In genomic region chr10:75704212-75705185, GRCm38 (mm10) we compare ENCODE assay signal across 8 mouse cellular contexts. TPM values are rescaled to one million over a fixed set of nuclear protein-coding genes. Genes with fewer than 3 reads are reported as not detected.
DNase-seq lines count a peak whose midpoint lies in the region; ATAC-seq lines count a peak whose summit lies in the region.

No protein-coding gene starts in this region.

- 71% methylated on average over 15 of the region's 15 CpGs for WGBS in heart, embryonic 10.5 days
- WGBS in liver, embryonic 16.5 days (ENCODE audit: insufficient replicate concordance), result 85% methylated on average over 15 of the region's 15 CpGs

- H3K27me3 ChIP-seq in heart, embryonic 10.5 days (ENCODE audit: insufficient read depth, poor library complexity, severe bottlenecking), result no peaks in the 10 kb centered on the region
- no peaks in the 10 kb centered on the region for H3K27me3 ChIP-seq in liver, embryonic 16.5 days (ENCODE audit: control insufficient read depth, insufficient read depth, low read depth, low read length)

- ATAC-seq in liver, embryonic 16.5 days (ENCODE audit: low read depth), result no peak
- no peak for ATAC-seq in activated CD4-positive, CD25-positive, alpha-beta regulatory T cell, adult 4 months

- 0 out of 2 replicates have a peak overlapping the region, but pooled peaks have one; percentile 3 for H3K9ac ChIP-seq in liver, embryonic 16.5 days (ENCODE audit: low read depth, low read length)

- peaks cover 6% of the 10 kb centered on the region for H3K4me1 ChIP-seq in heart, embryonic 10.5 days
- peaks cover 47% of the 10 kb centered on the region for H3K4me1 ChIP-seq in liver, embryonic 16.5 days (ENCODE audit: control insufficient read depth, low read depth, low read length)

- no peak overlapping the region for H3K4me2 ChIP-seq in liver, embryonic 16.5 days (ENCODE audit: low read depth, low read length)

- DNase-seq in heart, adult 11 months, result peak; percentile 99
- no peak for DNase-seq in heart, embryonic 10.5 days (ENCODE audit: low spot score)
- peak; percentile 97 to 98 for DNase-seq in cerebellum, postnatal 25 days
- peak; percentile 76 to 84 for DNase-seq in gastrocnemius, postnatal 36 days
- DNase-seq in kidney, postnatal 25 days, result peak; percentile 60 to 80
- peak; percentile 61 for DNase-seq in retina, postnatal 1 day

- no peak overlapping the region for H3K27ac ChIP-seq in heart, embryonic 10.5 days
- peak overlapping the region; percentile 92 for H3K27ac ChIP-seq in liver, embryonic 16.5 days (ENCODE audit: low read length)

- H3K4me3 ChIP-seq in heart, embryonic 10.5 days, result no peak overlapping the region
- no peak overlapping the region for H3K4me3 ChIP-seq in liver, embryonic 16.5 days (ENCODE audit: low read depth, low read length)

- H3K36me3 ChIP-seq in heart, embryonic 10.5 days, result peaks cover 37% of the 10 kb centered on the region
- no peaks in the 10 kb centered on the region; the same call in 1 of the 2 replicates for H3K36me3 ChIP-seq in liver, embryonic 16.5 days (ENCODE audit: control insufficient read depth, insufficient read depth)

- intact Hi-C loops in gastrocnemius, postnatal 36 days (cut with DNase I), result loop anchor here (5.0 kb wide), 1 partner anchor 67 kb away; no protein-coding TSS in a partner anchor

- H3K9me3 ChIP-seq in heart, embryonic 10.5 days, result no peaks in the 10 kb centered on the region
- H3K9me3 ChIP-seq in liver, embryonic 16.5 days (replicated peaks; ENCODE audit: control insufficient read depth, low read length), result no peaks in the 10 kb centered on the region

RNA-seq across cellular contexts. Expression of gene Cabin1, which starts 59.6 kb away (rescaled TPM):
- polyA plus RNA-seq in heart, embryonic 10.5 days (2016; fragmentation: Nextera tagmentation; extraction: Ambion mirVana), result 20.0 and 24.0 TPM in 2 replicates
- 1 to 10 TPM; 7.3 to 8.7 TPM for total RNA-seq in gastrocnemius, postnatal 36 days (2021)
- polyA plus RNA-seq in liver, embryonic 16.5 days (2015; fragmentation: Nextera tagmentation; extraction: Ambion mirVana), result 11.6 and 13.6 TPM in 2 replicates
- 10 to 100 TPM; 22.0 to 22.3 TPM for polyA plus RNA-seq in activated CD4-positive, CD25-positive, alpha-beta regulatory T cell, adult 4 months (2017; shearing (Covaris generic))
